Mouse (Mus musculus) liver, embryonic 11.5 days (tissue): ENCODE measurements around the gene Clic3. TPM values are rescaled to one million over a fixed set of nuclear protein-coding genes. Genes with fewer than 3 reads are reported as not detected.

Source experiments
- microRNA-seq: library from miRNA; unstranded; fragments of <30 nt; microRNA quantifications from one replicate; pipeline ENCODE4, GENCODE M21; 2017; ENCODE audit warnings: borderline number of aligned reads
- polyA plus RNA-seq: library from polyadenylated mRNA; unstranded; fragments of >200 nt; fragmentation: Nextera tagmentation; extraction: Ambion mirVana; gene quantifications from 2 replicates; pipeline ENCODE4 v1.2.1, GENCODE M21; 2014

The Clic3 gene
- polyA plus RNA-seq, 1 experiment from 2014 or later: not detected

Small RNA genes within 50 kb of the gene (microRNA-seq; reads per million reads assigned to microRNA genes)
- gene Mir3087: not detected

Other genes with a start within 250 kb of the Clic3 start
- gene Nelfb, start 245.3 kb upstream of the Clic3 start, polyA plus RNA-seq: 85.3 and 86.3 TPM in 2 replicates
- 0.29 TPM in 1 of 2 replicates, not detected in the other for gene Stpg3, start 242.2 kb upstream of the Clic3 start, polyA plus RNA-seq
- gene Fam166a, start 238.1 kb upstream of the Clic3 start, polyA plus RNA-seq: 0.45 TPM in 2 replicates
- gene Tubb4b, start 232.1 kb upstream of the Clic3 start, polyA plus RNA-seq: 823 and 870 TPM in 2 replicates
- gene Slc34a3, start 222.5 kb upstream of the Clic3 start, polyA plus RNA-seq: 0.07 TPM in 1 of 2 replicates, not detected in the other
- 0.10 and 0.21 TPM in 2 replicates for gene Rnf224, start 220.1 kb upstream of the Clic3 start, polyA plus RNA-seq
- 7.7 and 8.1 TPM in 2 replicates for gene Rnf208, start 214.6 kb upstream of the Clic3 start, polyA plus RNA-seq
- gene Cysrt1, start 214.4 kb upstream of the Clic3 start, polyA plus RNA-seq: not detected in 2 replicates
- 6.3 and 6.8 TPM in 2 replicates for gene AL732309.1, start 210.0 kb upstream of the Clic3 start, polyA plus RNA-seq
- gene Tmem203, start 201.4 kb upstream of the Clic3 start, polyA plus RNA-seq: 14.4 and 15.2 TPM in 2 replicates
- gene Tprn, start 194.2 kb upstream of the Clic3 start, polyA plus RNA-seq: 9.6 and 10.3 TPM in 2 replicates
- 233 and 237 TPM in 2 replicates for gene Ssna1, start 184.4 kb upstream of the Clic3 start, polyA plus RNA-seq
- 74.7 and 77.6 TPM in 2 replicates for gene Anapc2, start 184.4 kb upstream of the Clic3 start, polyA plus RNA-seq
- not detected in 2 replicates for gene Tmem210, start 168.7 kb upstream of the Clic3 start, polyA plus RNA-seq
- gene Lrrc26, start 166.9 kb upstream of the Clic3 start, polyA plus RNA-seq: not detected in 2 replicates
- 1.0 and 1.6 TPM in 2 replicates for gene Grin1, start 137.7 kb upstream of the Clic3 start, polyA plus RNA-seq
- 48.3 and 62.9 TPM in 2 replicates for gene Man1b1, start 124.5 kb upstream of the Clic3 start, polyA plus RNA-seq
- 17.4 and 18.3 TPM in 2 replicates for gene Dpp7, start 100.5 kb upstream of the Clic3 start, polyA plus RNA-seq
- 15.6 and 17.8 TPM in 2 replicates for gene Uap1l1, start 91.2 kb upstream of the Clic3 start, polyA plus RNA-seq
- gene Sapcd2, start 84.5 kb upstream of the Clic3 start, polyA plus RNA-seq: 45.3 and 51.0 TPM in 2 replicates
- 0.25 and 0.45 TPM in 2 replicates for gene Entpd2, start 61.0 kb upstream of the Clic3 start, polyA plus RNA-seq
- 7.0 and 8.1 TPM in 2 replicates for gene Npdc1, start 57.5 kb upstream of the Clic3 start, polyA plus RNA-seq
- gene Fut7, start 33.6 kb upstream of the Clic3 start, polyA plus RNA-seq: 0.09 TPM in 1 of 2 replicates, not detected in the other
- 3.9 and 4.5 TPM in 2 replicates for gene Abca2, start 28.1 kb upstream of the Clic3 start, polyA plus RNA-seq
- gene Paxx, start 4.3 kb downstream of the Clic3 start, polyA plus RNA-seq: 9.2 and 14.3 TPM in 2 replicates
- gene Ptgds, start 13.2 kb downstream of the Clic3 start, polyA plus RNA-seq: not detected in 2 replicates
- gene Lcn12, start 37.1 kb downstream of the Clic3 start, polyA plus RNA-seq: not detected in 2 replicates
- 63.3 and 63.6 TPM in 2 replicates for gene Fbxw5, start 43.9 kb downstream of the Clic3 start, polyA plus RNA-seq
- gene C8g, start 44.9 kb downstream of the Clic3 start, polyA plus RNA-seq: 14.9 and 16.8 TPM in 2 replicates
- 28.0 and 31.0 TPM in 2 replicates for gene Traf2, start 90.1 kb downstream of the Clic3 start, polyA plus RNA-seq
- gene Edf1, start 101.0 kb downstream of the Clic3 start, polyA plus RNA-seq: 367 and 380 TPM in 2 replicates
- gene Mamdc4, start 118.0 kb downstream of the Clic3 start, polyA plus RNA-seq: 1.3 and 1.8 TPM in 2 replicates
- 112 and 116 TPM in 2 replicates for gene Phpt1, start 118.4 kb downstream of the Clic3 start, polyA plus RNA-seq
- gene Ajm1, start 124.9 kb downstream of the Clic3 start, polyA plus RNA-seq: 0.21 TPM in 1 of 2 replicates, not detected in the other
- gene Rabl6, start 151.7 kb downstream of the Clic3 start, polyA plus RNA-seq: 59.3 and 67.7 TPM in 2 replicates
- gene Ccdc183, start 160.8 kb downstream of the Clic3 start, polyA plus RNA-seq: 0.08 and 0.12 TPM in 2 replicates
- gene Tmem141, start 165.2 kb downstream of the Clic3 start, polyA plus RNA-seq: 12.1 and 13.4 TPM in 2 replicates
- gene Fcna, start 171.2 kb downstream of the Clic3 start, polyA plus RNA-seq: 31.1 and 33.4 TPM in 2 replicates
- not detected in 2 replicates for gene Lcn8, start 196.3 kb downstream of the Clic3 start, polyA plus RNA-seq
- not detected in 2 replicates for gene Lcn5, start 201.1 kb downstream of the Clic3 start, polyA plus RNA-seq
- gene Lcn6, start 219.9 kb downstream of the Clic3 start, polyA plus RNA-seq: not detected in 2 replicates
- gene Lcn10, start 225.9 kb downstream of the Clic3 start, polyA plus RNA-seq: not detected in 2 replicates
- gene Obp2a, start 243.2 kb downstream of the Clic3 start, polyA plus RNA-seq: not detected in 2 replicates
- gene Bmyc, start 249.9 kb downstream of the Clic3 start, polyA plus RNA-seq: 35.6 and 37.8 TPM in 2 replicates